Mouse (Mus musculus) cortical plate, adult 2 months (tissue): ENCODE results near the gene Psme1. TPM values are rescaled to one million over a fixed set of nuclear protein-coding genes. Genes with fewer than 3 reads are reported as not detected.
A peak's percentile ranks its signal among the peaks of the same experiment; 100 is the strongest.

Experiments used
- H3K27ac ChIP-seq: fragments of 200-500 bp; 2 replicates; pipeline ENCODE4 v1.5.1; 2012; ENCODE audit warnings: low read length, control low read depth, inconsistent platforms; ENCODE audit not compliant: insufficient read depth
- H3K4me1 ChIP-seq: fragments of 200-500 bp; 2 replicates; pipeline ENCODE4 v1.6.1; 2011; ENCODE audit warnings: low read length; ENCODE audit not compliant: control insufficient read depth, insufficient read depth
- H3K4me3 ChIP-seq: fragments of 200-500 bp; 2 replicates; pipeline ENCODE4 v1.5.1; 2011; ENCODE audit warnings: mild to moderate bottlenecking, low read length, control low read depth; ENCODE audit not compliant: insufficient read depth
- CTCF ChIP-seq: fragments of 200-500 bp; IDR thresholded peaks from 2 replicates; pipeline ENCODE4 v1.5.1; 2011; ENCODE audit warnings: mild to moderate bottlenecking, control low read depth, low read length; ENCODE audit not compliant: insufficient read depth; ENCODE audit errors: extremely low read depth
- POLR2A ChIP-seq: fragments of 200-500 bp; IDR thresholded peaks from 2 replicates; pipeline ENCODE4 v1.6.1; 2011; ENCODE audit warnings: mild to moderate bottlenecking, low read length, control low read depth; ENCODE audit not compliant: insufficient read depth; ENCODE audit errors: extremely low read depth
- polyA plus RNA-seq: library from polyadenylated mRNA; depleted of rRNA; stranded (reverse); fragments of >200 nt; gene quantifications from 2 replicates; pipeline ENCODE4 v1.2.3, GENCODE M21; 2012

The Psme1 gene
- polyA plus RNA-seq, 1 experiment, result 50.2 TPM

DNA sequence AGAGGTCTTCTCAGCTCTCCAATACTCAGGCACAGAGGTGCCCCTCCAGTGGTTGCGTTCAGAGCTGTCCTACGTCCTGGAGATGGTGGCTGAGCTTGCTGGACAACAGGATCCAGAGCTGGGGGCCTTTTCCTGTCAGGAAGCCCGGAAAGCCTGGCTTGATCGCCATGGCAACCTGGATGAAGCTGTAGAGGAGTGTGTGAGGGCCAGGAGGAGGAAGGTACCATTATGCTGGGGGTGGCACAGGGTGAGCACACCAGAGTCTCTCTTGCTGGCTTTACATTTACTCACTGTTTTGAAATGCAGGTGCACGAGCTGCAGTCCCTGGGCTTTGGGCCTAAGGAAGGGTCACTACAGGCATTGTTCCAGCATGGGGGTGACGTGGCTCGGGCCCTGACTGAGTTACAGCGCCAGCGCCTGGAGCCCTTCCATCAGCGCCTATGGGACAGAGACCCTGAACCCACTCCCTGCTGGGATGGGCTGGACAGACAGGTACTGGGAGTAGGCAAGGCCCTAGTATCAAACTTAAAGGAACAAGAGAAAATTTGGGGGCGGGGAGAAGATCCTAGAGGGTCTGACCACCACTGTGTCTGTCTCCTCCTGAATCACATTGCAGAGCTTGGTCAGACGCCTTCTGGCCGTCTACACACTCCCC lies 18.2 kb downstream of the Psme1 start:
- H3K27ac ChIP-seq, result no peak overlapping the region
- no peaks in the 10 kb centered on the region; the same call in 1 of the 2 replicates for H3K4me1 ChIP-seq
- TF ChIP-seq CTCF (no peak), POLR2A (no peak)
- no peak overlapping the region for H3K4me3 ChIP-seq

DNA sequence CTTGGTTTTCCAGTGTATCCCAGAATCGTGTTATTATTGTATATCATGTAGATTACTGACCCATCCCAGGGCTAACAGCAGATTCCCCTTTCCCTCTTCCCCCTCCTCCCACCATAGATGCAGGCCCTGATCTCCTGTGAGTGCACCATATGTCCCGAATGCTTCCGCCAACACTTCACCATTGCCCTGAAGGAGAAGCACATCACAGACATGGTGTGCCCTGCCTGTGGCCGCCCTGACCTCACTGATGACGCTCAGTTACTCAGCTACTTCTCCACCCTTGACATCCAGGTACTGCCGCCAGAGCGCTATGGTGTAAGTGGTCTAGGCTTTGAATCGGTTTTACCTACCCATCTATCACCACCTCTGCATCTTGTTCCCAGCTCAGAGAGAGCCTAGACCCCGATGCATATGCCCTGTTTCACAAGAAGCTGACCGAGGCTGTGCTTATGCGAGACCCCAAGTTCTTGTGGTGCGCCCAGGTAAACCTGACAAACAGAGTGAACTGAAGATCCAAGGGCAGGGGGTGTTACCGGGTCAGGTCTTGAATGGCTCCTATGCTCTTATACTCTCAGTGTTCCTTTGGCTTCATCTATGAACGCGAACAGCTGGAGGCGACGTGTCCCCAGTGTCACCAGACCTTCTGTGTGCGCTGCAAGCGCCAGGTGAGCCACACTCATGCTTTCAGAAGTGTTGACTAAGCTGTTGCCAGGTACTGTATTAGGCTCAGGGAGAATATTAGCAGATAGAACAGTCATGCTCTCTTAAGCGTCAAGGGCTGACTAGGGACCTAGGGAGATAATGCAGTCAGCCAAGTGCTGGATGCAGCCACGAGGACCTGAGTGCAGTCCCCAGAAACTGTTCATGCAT lies 20.8 kb downstream of the Psme1 start:
- Histone ChIP-seq H3K4me1 (no peaks in the 10 kb centered on the region), H3K4me3 (no peak overlapping the region), H3K27ac (no peak overlapping the region)
- TF ChIP-seq CTCF, result no peak
- TF ChIP-seq POLR2A, result no peak

DNA sequence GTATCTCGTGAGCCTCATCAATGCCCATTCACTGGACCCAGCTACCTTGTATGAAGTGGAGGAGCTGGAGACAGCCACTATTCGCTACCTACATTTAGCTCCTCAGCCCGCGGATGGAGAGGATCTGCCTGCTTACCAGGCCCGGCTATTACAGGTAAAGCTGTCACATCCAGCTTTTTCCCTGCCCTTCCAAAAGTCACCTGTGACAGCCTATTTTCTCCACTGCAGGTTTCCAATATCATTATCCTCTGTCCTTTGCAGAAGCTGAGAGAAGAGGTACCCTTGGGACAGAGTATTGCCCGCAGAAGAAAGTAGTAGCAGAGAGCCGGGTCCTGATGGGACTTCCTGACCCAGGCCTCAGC lies 25.3 kb downstream of the Psme1 start, which contains the start of gene Irf9:
Gene Irf9, plus strand, starts transcription at position 301 of the 362 bp plus-strand sequence.
- Histone ChIP-seq H3K4me1 (no peaks in the 10 kb centered on the region), H3K27ac (no peak within 1 kb of the TSS)
- no peak for TF ChIP-seq POLR2A
- TF ChIP-seq CTCF, result no peak

DNA sequence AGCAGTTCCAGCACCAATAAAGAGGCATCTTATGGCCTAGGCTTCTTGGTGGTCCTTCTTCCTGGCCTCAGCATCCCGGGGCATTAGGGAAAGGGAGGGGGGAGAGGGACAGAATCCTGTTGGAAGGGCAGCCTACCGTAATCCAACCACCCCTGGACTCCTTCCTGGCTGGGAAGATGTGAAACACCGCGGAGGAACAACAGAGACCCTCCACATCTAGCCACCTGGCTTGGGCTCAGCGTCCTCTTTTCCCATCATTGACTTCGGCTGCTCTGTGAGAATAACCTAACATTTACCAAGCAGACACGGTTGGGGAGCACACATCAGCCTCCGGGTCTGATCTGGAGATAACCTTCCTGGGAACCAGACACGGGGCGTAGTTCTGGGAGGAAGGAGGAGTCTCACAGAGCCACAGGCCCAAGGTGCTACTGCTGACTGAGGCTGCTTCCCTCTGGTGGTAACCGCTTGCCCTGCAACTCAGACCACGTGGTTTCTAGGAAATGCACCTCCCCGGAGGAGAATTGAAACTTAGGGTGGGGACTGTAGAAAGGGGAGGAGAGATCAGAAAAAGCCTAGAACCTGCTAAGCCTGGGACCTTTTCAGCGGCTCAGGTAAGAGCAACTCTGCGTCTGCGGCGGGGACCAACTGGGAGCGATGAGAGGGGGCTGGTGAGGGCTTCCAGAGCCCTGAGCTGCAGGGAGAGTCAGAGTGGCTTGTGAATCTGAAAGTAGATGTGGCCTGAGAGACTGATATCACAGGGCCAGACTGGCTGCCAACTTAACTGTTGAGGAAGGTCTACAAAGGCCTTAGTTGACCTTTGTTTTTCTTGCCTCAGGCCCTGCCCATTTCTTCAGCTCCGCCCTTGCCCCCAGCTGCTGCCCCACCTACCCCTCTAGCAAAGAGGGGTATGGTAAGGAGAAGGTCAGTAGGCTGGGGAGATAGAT lies 26.0 kb downstream of the Psme1 start:
- Histone ChIP-seq H3K4me3 (0 out of 2 replicates have a peak overlapping the region, but pooled peaks have one; percentile 1), H3K4me1 (no peaks in the 10 kb centered on the region), H3K27ac (no peak overlapping the region)
- TF ChIP-seq CTCF, result peak; percentile 84
- peak; percentile 31; the same call in 1 of the 2 replicates for TF ChIP-seq POLR2A

More for the DNA sequence above, 25.3 kb downstream of the Psme1 start, which contains the start of gene Irf9:
- H3K4me3 ChIP-seq, result 0 out of 2 replicates have a peak within 1 kb of the TSS, but pooled peaks have one; percentile 1

DNA sequence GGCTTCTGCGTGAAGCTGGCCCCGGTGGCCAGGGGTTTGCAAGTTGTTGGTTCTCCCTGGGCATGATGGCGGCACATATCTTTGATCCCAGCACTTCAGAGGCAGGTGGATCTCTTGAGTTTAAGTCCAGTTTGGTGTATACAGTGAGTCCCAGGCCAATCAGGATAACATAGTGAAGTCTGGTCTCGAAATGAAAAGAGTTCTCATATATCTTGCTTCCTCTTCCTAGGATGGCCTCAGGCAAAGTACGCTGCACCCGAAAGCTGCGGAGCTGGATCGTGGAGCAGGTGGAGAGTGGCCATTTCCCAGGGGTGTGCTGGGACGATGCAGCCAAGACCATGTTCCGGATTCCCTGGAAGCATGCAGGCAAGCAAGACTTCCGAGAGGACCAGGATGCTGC lies 26.9 kb downstream of the Psme1 start:
- Histone ChIP-seq H3K4me3 (no peak overlapping the region), H3K27ac (no peak overlapping the region), H3K4me1 (no peaks in the 10 kb centered on the region)
- TF ChIP-seq POLR2A (no peak), CTCF (no peak)

DNA sequence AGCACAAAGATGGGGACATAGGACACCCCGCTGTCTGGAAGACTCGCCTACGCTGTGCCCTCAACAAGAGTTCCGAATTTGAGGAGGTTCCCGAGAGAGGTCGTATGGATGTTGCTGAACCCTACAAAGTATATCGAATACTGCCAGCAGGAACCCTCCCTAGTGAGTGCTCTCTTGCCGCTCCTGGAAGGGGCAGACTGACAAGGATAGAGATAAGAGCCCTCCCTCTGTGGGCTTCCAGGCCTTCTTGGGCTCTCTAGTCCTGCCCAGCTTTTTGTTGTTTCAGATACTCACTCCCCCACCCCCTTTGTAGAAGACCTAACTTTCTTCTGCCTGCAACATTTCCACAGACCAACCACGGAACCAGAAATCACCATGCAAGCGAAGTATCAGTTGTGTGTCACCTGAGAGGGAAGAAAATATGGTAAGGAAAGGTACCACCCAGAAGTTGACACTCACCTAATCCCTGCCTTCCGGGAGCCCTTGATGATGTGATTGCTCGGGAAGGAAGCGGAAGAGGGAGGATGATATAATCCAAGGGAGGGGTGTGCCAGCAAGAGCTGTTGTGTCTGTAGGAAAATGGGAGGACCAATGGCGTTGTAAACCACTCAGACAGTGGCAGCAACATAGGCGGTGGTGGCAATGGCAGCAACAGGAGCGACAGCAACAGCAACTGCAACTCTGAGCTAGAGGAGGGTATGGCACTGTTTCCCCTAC lies 28.0 kb downstream of the Psme1 start:
- Histone ChIP-seq H3K27ac (no peak overlapping the region), H3K4me3 (no peak overlapping the region), H3K4me1 (no peaks in the 10 kb centered on the region)
- no peak for TF ChIP-seq CTCF

DNA sequence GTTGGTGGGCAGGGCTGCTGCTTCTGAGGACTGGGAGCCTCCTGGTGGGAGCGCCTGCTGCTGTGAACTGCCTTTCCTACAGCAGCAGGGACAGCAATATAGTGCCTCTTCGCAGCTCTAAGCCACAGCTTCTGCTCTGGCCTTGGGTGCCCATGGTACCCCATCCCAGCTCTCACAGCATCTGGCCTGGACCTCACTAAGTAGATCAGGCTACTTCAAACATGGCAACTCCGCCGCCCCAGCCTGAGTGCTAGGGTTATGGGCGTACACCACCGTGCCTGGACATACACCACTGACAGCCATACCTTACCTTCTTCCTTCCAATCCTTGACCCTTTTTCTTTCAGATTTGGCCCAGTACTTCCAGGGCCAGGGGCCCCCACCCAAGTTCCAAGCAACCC lies 30.4 kb downstream of the Psme1 start:
- no peak for TF ChIP-seq CTCF
- TF ChIP-seq POLR2A, result no peak
- H3K4me3 ChIP-seq, result no peak overlapping the region

DNA sequence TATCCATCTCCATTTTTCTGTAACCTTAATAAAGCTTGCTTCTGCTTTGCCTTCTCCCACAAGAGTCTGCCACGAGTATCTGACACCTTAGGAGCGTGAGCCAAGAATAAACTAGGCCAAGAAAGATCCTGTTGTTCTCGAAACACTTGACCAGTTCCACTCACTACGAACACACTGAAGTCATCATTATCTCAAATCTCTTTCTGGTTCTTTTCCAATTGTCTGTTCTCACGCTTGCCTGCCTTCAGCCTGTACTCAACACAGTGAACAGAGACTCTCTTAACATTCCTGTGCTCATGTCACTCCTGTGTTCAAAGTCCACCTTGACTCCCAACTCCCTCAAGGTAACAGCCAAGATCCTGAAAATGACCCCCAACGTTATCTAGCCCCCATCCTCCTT lies 35.4 kb downstream of the Psme1 start:
- Histone ChIP-seq H3K4me1 (no peaks in the 10 kb centered on the region), H3K4me3 (no peak overlapping the region), H3K27ac (no peak overlapping the region)
- TF ChIP-seq CTCF (no peak), POLR2A (no peak)

More for the DNA sequence above, 30.4 kb downstream of the Psme1 start:
- Histone ChIP-seq H3K4me1 (no peaks in the 10 kb centered on the region), H3K27ac (no peak overlapping the region)
